24 mouse cellular contexts compared by ENCODE assay signal in genomic region chr6:8316201-8316600, GRCm38 (mm10). TPM values are rescaled to one million over a fixed set of nuclear protein-coding genes. Genes with fewer than 3 reads are reported as not detected.
"Had no signal": no experiment of that assay in that cellular context is flagged by ENCODE, and none has a peak within 500 bp of the region (broad histone marks: within the 10 kb centered on the region; RNA-seq: fewer than 3 reads in every experiment).

No protein-coding gene starts in this region.

- ATAC-seq: hindbrain, embryonic 16.5 days; inflammation-experienced regulatory T-cells, adult 6 months; intestine, embryonic 15.5 days; intestine, postnatal 0 days; liver, embryonic 12.5 days had no signal

- H3K4me2 ChIP-seq: heart, embryonic 11.5 days; heart, embryonic 13.5 days; heart, embryonic 15.5 days; hindbrain, embryonic 13.5 days; intestine, embryonic 15.5 days; limb, embryonic 13.5 days; limb, embryonic 15.5 days; liver, embryonic 12.5 days had no signal

- DNase-seq: gastrocnemius, postnatal 14 days; gastrocnemius, postnatal 36 days; heart, adult 11 months; heart, adult 2 months; heart, postnatal 14 days; heart, postnatal 36 days; kidney, adult 8-10 months; kidney, postnatal 10 days; kidney, postnatal 25 days; kidney, postnatal 4 days; left cerebral cortex, postnatal 4 days had no signal

- H3K27me3 ChIP-seq: heart, embryonic 13.5 days; heart, embryonic 15.5 days; hindbrain, embryonic 13.5 days; intestine, embryonic 15.5 days; limb, embryonic 13.5 days; limb, embryonic 15.5 days; liver, embryonic 12.5 days had no signal

- H3K9me3 ChIP-seq: heart, embryonic 15.5 days; hindbrain, embryonic 13.5 days; intestine, embryonic 15.5 days; limb, embryonic 13.5 days; limb, embryonic 15.5 days; liver, embryonic 12.5 days had no signal

- H3K36me3 ChIP-seq: heart, embryonic 13.5 days; heart, embryonic 15.5 days; hindbrain, embryonic 13.5 days; intestine, embryonic 15.5 days; limb, embryonic 13.5 days; limb, embryonic 15.5 days; liver, embryonic 12.5 days had no signal

- H3K4me1 ChIP-seq: heart, embryonic 13.5 days; heart, embryonic 15.5 days; hindbrain, embryonic 13.5 days; intestine, embryonic 15.5 days; limb, embryonic 15.5 days; liver, embryonic 12.5 days had no signal

- H3K27ac ChIP-seq: heart, adult 2 months; heart, embryonic 13.5 days; heart, embryonic 15.5 days; hindbrain, embryonic 13.5 days; intestine, embryonic 15.5 days; layer of hippocampus, adult 2 months; limb, embryonic 13.5 days; limb, embryonic 15.5 days; liver, embryonic 12.5 days; liver, embryonic 14.5 days had no signal

- H3K4me3 ChIP-seq: heart, adult 2 months; heart, embryonic 13.5 days; heart, embryonic 15.5 days; hindbrain, embryonic 13.5 days; intestine, embryonic 15.5 days; layer of hippocampus, adult 2 months; limb, embryonic 13.5 days; limb, embryonic 15.5 days; liver, embryonic 12.5 days had no signal

- H3K9ac ChIP-seq: heart, embryonic 13.5 days; heart, embryonic 15.5 days; hindbrain, embryonic 13.5 days; intestine, embryonic 15.5 days; limb, embryonic 13.5 days; limb, embryonic 15.5 days; liver, embryonic 12.5 days; liver, embryonic 14.5 days had no signal

RNA-seq across cellular contexts. Expression of gene Gm45062, which starts 57.0 kb away (rescaled TPM):
- total RNA-seq: gastrocnemius, postnatal 14 days; gastrocnemius, postnatal 36 days; heart, postnatal 14 days; heart, postnatal 36 days had no signal
